Mouse (Mus musculus): ENCODE data around the gene Nhej1.

- TF ChIP-seq TAL1 (conservative IDR thresholded peaks at IDR 0.05; ENCODE audit: low read depth, low read length) (no peak), CTCF (IDR thresholded peaks at IDR 0.05; ENCODE audit: low read depth, low read length) (peak; percentile 40; the same call in 1 of the 2 replicates), POLR2AphosphoS5 (IDR thresholded peaks at IDR 0.05; ENCODE audit: insufficient replicate concordance, low read depth, low read length) (no peak), GATA1 (IDR thresholded peaks at IDR 0.05; ENCODE audit: borderline replicate concordance, low read length) (no peak), GATA2 (IDR thresholded peaks at IDR 0.05; ENCODE audit: borderline replicate concordance, low read depth, low read length) (no peak)
Observed at GRCm38 (mm10) chr1:74948784-74949665, 176.0 kb downstream of the Nhej1 start.

Measured in G1E (cell line).